Mouse (Mus musculus) kidney, postnatal 36 days (tissue): ENCODE measurements around the gene Notch2.

Experiments used
- DNase-seq, 2 experiments: peaks; one replicate each; pipeline ENCODE4 v3.0.0; 2021 to 2022; ENCODE audit warnings: mixed read lengths in 2 of 2

Gene Notch2

GRCm38 (mm10) chr3:97994818-97995217, 18.5 kb upstream of the Notch2 start:
- no peak for DNase-seq

GRCm38 (mm10) chr3:97998349-97998748, 15.0 kb upstream of the Notch2 start:
- DNase-seq = no peak

- DNase-seq = no peak
Observed at GRCm38 (mm10) chr3:98003558-98003957, 9.8 kb upstream of the Notch2 start.

- DNase-seq = no peak
Observed at GRCm38 (mm10) chr3:98004231-98004630, 9.1 kb upstream of the Notch2 start.

GRCm38 (mm10) chr3:98005306-98005705, 8.0 kb upstream of the Notch2 start:
- DNase-seq = no peak

GRCm38 (mm10) chr3:98006046-98006691, 7.2 kb upstream of the Notch2 start:
- no peak for DNase-seq

- DNase-seq = no peak
Observed at GRCm38 (mm10) chr3:98006973-98007372, 6.4 kb upstream of the Notch2 start.

GRCm38 (mm10) chr3:98008143-98008542, 5.2 kb upstream of the Notch2 start:
- no peak for DNase-seq

- DNase-seq = no peak
Observed at GRCm38 (mm10) chr3:98009190-98009840, 4.0 kb upstream of the Notch2 start.

- no peak for DNase-seq
Observed at GRCm38 (mm10) chr3:98013086-98013400, 284 bp upstream of the Notch2 start.

- peak in 1 of 2 experiments; percentile 42 for DNase-seq
Observed at GRCm38 (mm10) chr3:98015205-98016171, 2.2 kb downstream of the Notch2 start.

GRCm38 (mm10) chr3:98016901-98017591, 3.7 kb downstream of the Notch2 start:
- DNase-seq = peak; percentile 56 to 67

- no peak for DNase-seq
Observed at GRCm38 (mm10) chr3:98018187-98018586, 4.9 kb downstream of the Notch2 start.

- DNase-seq = peak in 1 of 2 experiments; percentile 67
Observed at GRCm38 (mm10) chr3:98020431-98021229, 7.3 kb downstream of the Notch2 start.

- peak; percentile 68 to 87 for DNase-seq
Observed at GRCm38 (mm10) chr3:98024288-98024848, 11.0 kb downstream of the Notch2 start.

GRCm38 (mm10) chr3:98025521-98025920, 12.2 kb downstream of the Notch2 start:
- DNase-seq = no peak

GRCm38 (mm10) chr3:98025921-98026880, 12.9 kb downstream of the Notch2 start:
- DNase-seq = peak; percentile 65 to 74

GRCm38 (mm10) chr3:98027371-98027774, 14.0 kb downstream of the Notch2 start:
- no peak for DNase-seq

GRCm38 (mm10) chr3:98028072-98028471, 14.7 kb downstream of the Notch2 start:
- peak in 1 of 2 experiments; percentile 50 for DNase-seq

GRCm38 (mm10) chr3:98028936-98029335, 15.6 kb downstream of the Notch2 start:
- no peak for DNase-seq
